Mouse (Mus musculus): ENCODE measurements around the gene C9. TPM values are rescaled to one million over a fixed set of nuclear protein-coding genes. Genes with fewer than 3 reads are reported as not detected.

Gene C9
- polyA plus RNA-seq, 1 experiment from 2014 or later, result not detected

DNA sequence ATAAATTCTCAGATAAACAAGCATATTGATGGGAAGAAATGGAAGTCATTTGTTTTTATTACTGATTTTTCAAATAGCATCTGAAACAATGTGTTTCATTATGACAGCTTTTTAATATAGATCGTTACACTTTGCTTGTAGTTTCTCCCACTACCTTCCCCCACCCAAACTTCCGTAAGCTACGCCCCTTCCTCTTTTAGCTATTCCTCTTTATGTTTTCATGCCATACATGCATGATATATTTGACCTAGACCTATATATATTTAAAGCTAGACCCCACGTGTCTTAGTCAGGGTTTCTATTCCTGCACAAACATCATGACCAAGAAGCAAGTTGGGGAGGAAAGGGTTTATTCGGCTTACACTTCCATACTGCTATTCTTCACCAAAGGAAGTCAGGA lies 29.8 kb upstream of the C9 start:
- no peaks in the 10 kb centered on the region for H3K9me3 ChIP-seq (replicated peaks; ENCODE audit: control insufficient read depth, low read length)
- H3K27me3 ChIP-seq (ENCODE audit: control insufficient read depth, insufficient read depth, low read length), result no peaks in the 10 kb centered on the region
- peaks cover 4% of the 10 kb centered on the region; the same call in 1 of the 2 replicates for H3K4me1 ChIP-seq (ENCODE audit: control insufficient read depth, insufficient read depth, low read length)
- no peak overlapping the region for H3K4me3 ChIP-seq (ENCODE audit: low read length)
- H3K36me3 ChIP-seq (ENCODE audit: control insufficient read depth, insufficient read depth), result peaks cover 11% of the 10 kb centered on the region
- no peak overlapping the region for H3K9ac ChIP-seq (ENCODE audit: low read length)
- H3K27ac ChIP-seq (ENCODE audit: low read length), result no peak overlapping the region
- H3K4me2 ChIP-seq (ENCODE audit: low read depth, low read length), result no peak overlapping the region
- ATAC-seq (replicated peaks; ENCODE audit: extremely low read depth, insufficient read depth, low FRiP score), result no peak
- 74% methylated on average over 5 of the region's 5 CpGs for WGBS

GRCm38 (mm10) chr15:6431777-6432176 lies 13.3 kb upstream of the C9 start:
- Histone ChIP-seq H3K9me3 (replicated peaks; ENCODE audit: control insufficient read depth, low read length) (no peaks in the 10 kb centered on the region), H3K4me1 (ENCODE audit: control insufficient read depth, insufficient read depth, low read length) (no peaks in the 10 kb centered on the region), H3K36me3 (ENCODE audit: control insufficient read depth, insufficient read depth) (peaks cover 16% of the 10 kb centered on the region), H3K27ac (ENCODE audit: low read length) (no peak overlapping the region), H3K4me3 (ENCODE audit: low read length) (no peak overlapping the region), H3K27me3 (ENCODE audit: control insufficient read depth, insufficient read depth, low read length) (no peaks in the 10 kb centered on the region), H3K9ac (ENCODE audit: low read length) (no peak overlapping the region), H3K4me2 (ENCODE audit: low read depth, low read length) (no peak overlapping the region)
- no peak for ATAC-seq (replicated peaks; ENCODE audit: extremely low read depth, insufficient read depth, low FRiP score)
- 81% methylated on average over 7 of the region's 7 CpGs for WGBS

DNA sequence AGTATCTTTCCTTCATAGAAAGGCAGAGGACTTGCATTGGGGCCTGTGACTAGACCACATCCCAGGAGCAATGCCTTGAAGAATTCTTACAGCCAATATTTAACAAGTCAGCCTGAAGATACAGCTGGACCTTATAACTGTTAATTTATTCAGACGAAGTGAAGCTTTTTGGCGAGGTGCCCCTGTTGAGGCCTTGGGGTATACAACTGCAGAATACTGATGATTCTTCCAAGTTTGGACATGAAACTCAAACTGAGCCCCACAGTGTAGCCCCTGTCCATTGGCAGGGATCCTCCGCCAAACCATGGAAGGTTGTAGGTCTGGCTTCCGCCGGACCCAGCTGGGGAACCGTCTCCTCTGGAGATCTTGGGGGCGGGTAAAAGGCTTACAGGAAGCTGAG lies 12.7 kb upstream of the C9 start:
- 0 out of 2 replicates have a peak, but pooled peaks have one; percentile 37 for ATAC-seq (replicated peaks; ENCODE audit: extremely low read depth, insufficient read depth, low FRiP score)

DNA sequence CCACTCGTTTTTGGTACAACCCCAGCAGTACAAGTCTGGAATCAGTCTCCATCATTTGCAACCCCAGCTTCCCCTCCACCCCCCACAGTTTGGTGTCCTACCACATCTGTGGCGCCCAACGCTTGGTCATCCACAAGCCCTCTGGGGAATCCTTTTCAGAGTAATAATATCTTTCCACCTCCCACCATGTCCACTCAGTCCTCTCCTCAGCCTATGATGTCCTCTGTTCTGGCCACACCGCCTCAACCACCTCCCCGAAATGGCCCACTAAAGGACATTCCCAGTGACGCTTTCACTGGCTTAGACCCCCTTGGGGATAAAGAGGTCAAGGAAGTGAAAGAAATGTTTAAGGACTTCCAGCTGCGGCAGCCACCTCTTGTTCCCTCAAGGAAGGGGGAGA lies 9.8 kb upstream of the C9 start:
- Histone ChIP-seq H3K9ac (ENCODE audit: low read length) (no peak overlapping the region), H3K27me3 (ENCODE audit: control insufficient read depth, insufficient read depth, low read length) (no peaks in the 10 kb centered on the region), H3K4me1 (ENCODE audit: control insufficient read depth, insufficient read depth, low read length) (no peaks in the 10 kb centered on the region), H3K36me3 (ENCODE audit: control insufficient read depth, insufficient read depth) (peaks cover 9% of the 10 kb centered on the region), H3K4me2 (ENCODE audit: low read depth, low read length) (no peak overlapping the region), H3K9me3 (replicated peaks; ENCODE audit: control insufficient read depth, low read length) (no peaks in the 10 kb centered on the region), H3K4me3 (ENCODE audit: low read length) (no peak overlapping the region), H3K27ac (ENCODE audit: low read length) (no peak overlapping the region)
- WGBS, result 83% methylated on average over 7 of the region's 7 CpGs
- ATAC-seq (replicated peaks; ENCODE audit: extremely low read depth, insufficient read depth, low FRiP score), result no peak

More for the DNA sequence above, 12.7 kb upstream of the C9 start:
- no peaks in the 10 kb centered on the region for H3K4me1 ChIP-seq (ENCODE audit: control insufficient read depth, insufficient read depth, low read length)
- H3K27me3 ChIP-seq (ENCODE audit: control insufficient read depth, insufficient read depth, low read length), result no peaks in the 10 kb centered on the region
- no peak overlapping the region for H3K4me2 ChIP-seq (ENCODE audit: low read depth, low read length)
- H3K4me3 ChIP-seq (ENCODE audit: low read length), result no peak overlapping the region
- no peak overlapping the region for H3K9ac ChIP-seq (ENCODE audit: low read length)
- no peaks in the 10 kb centered on the region for H3K9me3 ChIP-seq (replicated peaks; ENCODE audit: control insufficient read depth, low read length)
- WGBS, result 82% methylated on average over 7 of the region's 7 CpGs
- no peak overlapping the region for H3K27ac ChIP-seq (ENCODE audit: low read length)
- H3K36me3 ChIP-seq (ENCODE audit: control insufficient read depth, insufficient read depth), result peaks cover 16% of the 10 kb centered on the region

DNA sequence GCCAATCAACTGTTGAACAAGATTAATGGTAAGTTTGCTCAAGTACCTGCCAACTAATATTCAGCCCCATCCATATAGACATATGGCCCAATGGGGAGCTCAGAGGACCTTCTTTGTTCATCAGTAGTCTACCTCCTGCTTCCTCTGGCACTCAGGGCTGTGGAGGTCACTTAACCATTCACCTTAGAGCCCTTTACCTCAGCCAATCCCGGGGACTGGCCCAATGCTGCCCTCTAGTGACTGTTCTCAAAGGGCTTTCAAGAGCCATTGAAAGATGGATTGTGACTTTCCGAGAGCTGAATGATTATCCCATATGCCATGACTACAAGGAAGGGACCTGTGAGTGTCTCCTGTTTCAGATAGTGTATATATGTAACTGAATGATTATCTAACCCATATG lies 9.4 kb upstream of the C9 start:
- ATAC-seq (replicated peaks; ENCODE audit: extremely low read depth, insufficient read depth, low FRiP score), result no peak
- Histone ChIP-seq H3K9me3 (replicated peaks; ENCODE audit: control insufficient read depth, low read length) (no peaks in the 10 kb centered on the region), H3K4me3 (ENCODE audit: low read length) (no peak overlapping the region), H3K27ac (ENCODE audit: low read length) (no peak overlapping the region), H3K4me2 (ENCODE audit: low read depth, low read length) (no peak overlapping the region), H3K27me3 (ENCODE audit: control insufficient read depth, insufficient read depth, low read length) (no peaks in the 10 kb centered on the region), H3K36me3 (ENCODE audit: control insufficient read depth, insufficient read depth) (peaks cover 10% of the 10 kb centered on the region), H3K9ac (ENCODE audit: low read length) (no peak overlapping the region), H3K4me1 (ENCODE audit: control insufficient read depth, insufficient read depth, low read length) (no peaks in the 10 kb centered on the region)
- WGBS, result 53% methylated on average over 2 of the region's 2 CpGs

GRCm38 (mm10) chr15:6438685-6439084 lies 6.4 kb upstream of the C9 start:
- no peaks in the 10 kb centered on the region for H3K9me3 ChIP-seq (replicated peaks; ENCODE audit: control insufficient read depth, low read length)
- no peak overlapping the region for H3K9ac ChIP-seq (ENCODE audit: low read length)
- H3K4me3 ChIP-seq (ENCODE audit: low read length), result no peak overlapping the region
- H3K4me1 ChIP-seq (ENCODE audit: control insufficient read depth, insufficient read depth, low read length), result no peaks in the 10 kb centered on the region
- 60% methylated on average over 3 of the region's 3 CpGs for WGBS
- no peak for ATAC-seq (replicated peaks; ENCODE audit: extremely low read depth, insufficient read depth, low FRiP score)
- peaks cover 11% of the 10 kb centered on the region for H3K36me3 ChIP-seq (ENCODE audit: control insufficient read depth, insufficient read depth)
- no peak overlapping the region for H3K4me2 ChIP-seq (ENCODE audit: low read depth, low read length)
- no peak overlapping the region for H3K27ac ChIP-seq (ENCODE audit: low read length)
- no peaks in the 10 kb centered on the region for H3K27me3 ChIP-seq (ENCODE audit: control insufficient read depth, insufficient read depth, low read length)

- Histone ChIP-seq H3K4me1 (ENCODE audit: control insufficient read depth, insufficient read depth, low read length) (0 out of 2 replicates have a peak, but pooled peaks cover 2% of the 10 kb centered on the region), H3K9me3 (replicated peaks; ENCODE audit: control insufficient read depth, low read length) (no peaks in the 10 kb centered on the region), H3K27me3 (ENCODE audit: control insufficient read depth, insufficient read depth, low read length) (no peaks in the 10 kb centered on the region), H3K4me2 (ENCODE audit: low read depth, low read length) (no peak overlapping the region), H3K9ac (ENCODE audit: low read length) (no peak overlapping the region), H3K4me3 (ENCODE audit: low read length) (no peak overlapping the region), H3K36me3 (ENCODE audit: control insufficient read depth, insufficient read depth) (0 out of 2 replicates have a peak, but pooled peaks cover 2% of the 10 kb centered on the region), H3K27ac (ENCODE audit: low read length) (no peak overlapping the region)
- WGBS, result 65% methylated on average over 2 of the region's 2 CpGs
- no peak for ATAC-seq (replicated peaks; ENCODE audit: extremely low read depth, insufficient read depth, low FRiP score)
Observed at GRCm38 (mm10) chr15:6444452-6444851, 675 bp upstream of the C9 start.

DNA sequence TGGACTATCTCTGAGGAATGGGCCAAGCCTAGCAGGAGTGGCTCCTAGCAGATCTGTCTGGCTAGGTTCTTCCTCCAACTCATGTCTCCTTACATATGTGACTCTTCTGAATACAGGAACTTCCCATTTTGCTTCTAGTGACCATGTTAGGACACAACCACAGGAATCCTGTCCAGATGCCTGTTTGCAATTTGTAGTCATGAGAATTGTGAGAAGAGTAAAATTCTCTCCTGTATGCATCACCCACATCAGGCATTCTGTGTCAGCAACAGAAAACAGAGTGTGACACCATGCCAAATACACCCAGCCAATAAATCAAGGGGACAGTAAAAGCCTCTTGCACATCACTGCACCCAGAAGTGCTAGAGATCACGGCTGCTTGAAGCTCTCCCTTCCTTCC lies 1.1 kb downstream of the C9 start:
- ATAC-seq (replicated peaks; ENCODE audit: extremely low read depth, insufficient read depth, low FRiP score), result no peak
- H3K9ac ChIP-seq (ENCODE audit: low read length), result no peak overlapping the region
- no peaks in the 10 kb centered on the region for H3K36me3 ChIP-seq (ENCODE audit: control insufficient read depth, insufficient read depth)
- no peak overlapping the region for H3K27ac ChIP-seq (ENCODE audit: low read length)
- no peaks in the 10 kb centered on the region for H3K27me3 ChIP-seq (ENCODE audit: control insufficient read depth, insufficient read depth, low read length)
- no peaks in the 10 kb centered on the region for H3K9me3 ChIP-seq (replicated peaks; ENCODE audit: control insufficient read depth, low read length)
- H3K4me3 ChIP-seq (ENCODE audit: low read length), result no peak overlapping the region
- no peak overlapping the region for H3K4me2 ChIP-seq (ENCODE audit: low read depth, low read length)
- WGBS, result 73% methylated on average over 1 of the region's 1 CpGs
- H3K4me1 ChIP-seq (ENCODE audit: control insufficient read depth, insufficient read depth, low read length), result 0 out of 2 replicates have a peak, but pooled peaks cover 2% of the 10 kb centered on the region

DNA sequence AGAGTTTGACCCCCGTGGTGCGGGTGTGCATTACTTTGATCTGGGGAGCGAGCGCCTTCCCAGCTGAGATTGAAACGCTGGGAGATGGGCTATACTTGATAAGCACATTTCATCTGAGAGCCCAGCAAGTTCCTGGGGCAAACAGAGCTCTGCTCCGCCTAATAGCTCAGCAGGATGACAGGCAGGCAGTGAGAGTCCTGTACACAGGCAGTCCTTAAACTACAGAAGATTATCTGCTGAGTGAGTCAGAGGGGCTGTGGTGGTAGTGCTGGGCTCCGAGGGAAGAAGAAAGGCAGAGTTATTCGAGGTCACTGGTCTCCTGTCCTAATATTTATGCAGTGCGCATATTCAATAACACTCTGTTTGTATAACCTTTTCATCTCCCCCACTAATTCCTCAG lies 3.8 kb downstream of the C9 start:
- no peak overlapping the region for H3K4me2 ChIP-seq (ENCODE audit: low read depth, low read length)
- H3K27me3 ChIP-seq (ENCODE audit: control insufficient read depth, insufficient read depth, low read length), result no peaks in the 10 kb centered on the region
- WGBS, result 20% methylated on average over 9 of the region's 9 CpGs
- no peak overlapping the region for H3K27ac ChIP-seq (ENCODE audit: low read length)
- H3K36me3 ChIP-seq (ENCODE audit: control insufficient read depth, insufficient read depth), result no peaks in the 10 kb centered on the region
- no peak overlapping the region for H3K9ac ChIP-seq (ENCODE audit: low read length)
- no peak overlapping the region for H3K4me3 ChIP-seq (ENCODE audit: low read length)
- H3K4me1 ChIP-seq (ENCODE audit: control insufficient read depth, insufficient read depth, low read length), result 0 out of 2 replicates have a peak, but pooled peaks cover 2% of the 10 kb centered on the region
- no peaks in the 10 kb centered on the region for H3K9me3 ChIP-seq (replicated peaks; ENCODE audit: control insufficient read depth, low read length)
- ATAC-seq (replicated peaks; ENCODE audit: extremely low read depth, insufficient read depth, low FRiP score), result peak; percentile 45; the same call in 1 of the 2 replicates
